Mouse (Mus musculus): ENCODE data around the gene Gprc5a.

Gprc5a gene

DNA sequence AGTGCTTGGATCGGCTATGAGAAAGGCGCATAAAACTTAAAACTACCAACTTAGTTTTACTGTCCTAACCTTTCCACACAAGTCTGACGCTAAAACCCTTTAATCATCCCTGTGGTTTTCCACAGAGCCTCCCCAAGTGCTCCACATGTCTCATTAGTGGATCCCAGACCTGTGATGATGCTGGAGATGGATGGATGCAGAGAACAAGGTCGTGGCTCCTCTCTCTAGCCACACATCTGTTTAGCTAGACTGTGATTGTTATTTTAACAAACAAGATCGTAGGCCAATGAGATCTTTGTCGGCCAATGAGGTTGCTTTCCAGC, 47.6 kb downstream of the Gprc5a start:
- in situ Hi-C loops (cut with MboI; ENCODE audit: low pct_unique_long_range_greater_than_20kb in 1 of 2, low sequenced_read_pairs in 2 of 2, unreplicated experiment in 1 of 2): no loop called here

DNA sequence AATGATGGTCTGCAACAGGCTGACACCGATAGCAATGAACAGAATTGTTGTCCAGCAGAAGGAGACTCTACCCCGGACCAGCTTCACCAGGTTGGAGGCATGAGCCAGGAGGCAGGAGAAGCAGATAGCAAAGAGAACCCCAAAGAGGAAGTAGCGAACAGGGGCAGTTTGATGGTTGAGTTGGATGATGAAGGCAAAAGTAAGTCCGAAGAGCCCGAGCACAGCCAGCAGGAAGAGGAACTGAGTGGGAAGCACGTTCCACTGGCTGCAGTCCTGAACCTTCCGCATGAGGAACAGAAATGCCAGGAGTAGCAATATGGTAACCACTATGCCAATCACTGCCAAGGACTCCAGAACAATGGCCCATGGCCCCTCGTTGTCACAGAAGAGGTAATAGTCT, 51.0 kb downstream of the Gprc5a start:
- in situ Hi-C loops (cut with MboI; ENCODE audit: low pct_unique_long_range_greater_than_20kb in 1 of 2, low sequenced_read_pairs in 2 of 2, unreplicated experiment in 1 of 2): no loop called here

DNA sequence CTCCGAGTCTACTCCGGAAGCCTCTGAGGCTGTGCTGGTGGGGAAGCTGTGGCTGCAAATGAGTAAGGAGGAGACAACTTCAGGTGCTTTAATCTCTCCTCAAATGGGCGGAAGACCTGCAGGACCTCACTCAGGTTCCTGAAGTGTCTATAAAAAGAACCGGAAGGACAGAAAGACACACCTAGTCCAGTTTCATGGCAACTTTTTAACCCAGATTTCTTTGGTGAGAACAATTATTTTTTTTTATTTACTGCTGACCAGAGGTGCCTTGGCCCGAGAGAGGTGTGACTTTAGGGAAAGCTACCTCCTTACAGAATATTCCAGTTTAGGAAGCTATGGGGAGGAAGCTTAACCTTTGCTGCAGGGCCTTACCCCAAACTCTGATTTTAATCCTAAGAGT, 52.7 kb downstream of the Gprc5a start, which contains the start of gene Gprc5d:
Gene Gprc5d (minus strand): TSS at position 101 of the 400 bp plus-strand sequence.
- in situ Hi-C loops (cut with MboI; ENCODE audit: low pct_unique_long_range_greater_than_20kb in 1 of 2, low sequenced_read_pairs in 2 of 2, unreplicated experiment in 1 of 2): no loop called here

DNA sequence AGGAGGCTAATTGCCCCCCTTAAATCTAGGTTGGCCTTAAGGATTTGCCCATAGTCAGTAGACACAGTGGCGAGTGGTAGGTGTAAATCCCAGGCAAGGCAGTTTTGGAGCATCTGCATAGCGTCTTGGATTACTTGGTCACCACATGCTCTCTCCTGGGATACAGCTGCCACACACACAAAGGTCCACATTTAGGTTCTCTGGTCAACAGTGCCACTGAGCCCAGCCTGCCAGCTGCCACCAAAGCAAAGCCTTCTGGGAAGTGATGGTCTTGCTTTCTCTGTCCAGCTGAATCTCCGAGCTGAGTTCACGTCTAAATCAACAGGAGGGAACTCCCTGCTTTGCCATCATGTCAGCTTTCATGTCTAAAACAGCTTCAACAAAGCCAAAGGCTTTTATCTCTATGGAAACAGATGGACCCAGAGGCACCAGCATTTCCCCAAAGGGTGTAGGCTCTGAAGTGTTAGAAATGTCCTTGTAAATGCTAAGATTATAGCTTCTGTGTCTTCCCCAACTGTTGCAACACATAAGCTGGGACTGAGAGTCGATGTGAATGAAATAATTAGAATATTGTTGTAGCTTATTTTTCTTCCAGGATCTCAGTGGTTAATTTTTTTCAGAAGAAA, 59.4 kb downstream of the Gprc5a start:
- in situ Hi-C loops (cut with MboI; ENCODE audit: low pct_unique_long_range_greater_than_20kb in 1 of 2, low sequenced_read_pairs in 2 of 2, unreplicated experiment in 1 of 2): no loop called here

DNA sequence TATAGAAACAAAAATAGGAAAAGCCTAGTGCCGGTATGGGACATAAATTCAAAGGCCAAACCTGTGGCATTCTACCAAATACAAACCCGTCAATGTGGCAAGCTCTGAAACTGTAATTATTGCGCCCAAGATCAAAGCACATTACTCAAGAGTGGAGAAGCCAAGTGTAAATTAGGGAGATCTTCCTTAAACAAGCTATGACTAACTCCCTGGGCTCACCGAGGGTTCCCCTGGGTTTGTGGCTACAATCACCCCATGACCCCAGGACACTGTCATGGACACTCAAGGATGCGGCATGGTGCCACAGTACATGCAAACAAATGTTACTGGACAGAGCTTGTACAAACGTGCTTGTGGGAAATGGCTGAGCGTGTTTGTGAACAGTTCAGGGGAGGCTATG, 67.6 kb downstream of the Gprc5a start:
- in situ Hi-C loops (cut with MboI; ENCODE audit: low pct_unique_long_range_greater_than_20kb in 1 of 2, low sequenced_read_pairs in 2 of 2, unreplicated experiment in 1 of 2): no loop called here

DNA sequence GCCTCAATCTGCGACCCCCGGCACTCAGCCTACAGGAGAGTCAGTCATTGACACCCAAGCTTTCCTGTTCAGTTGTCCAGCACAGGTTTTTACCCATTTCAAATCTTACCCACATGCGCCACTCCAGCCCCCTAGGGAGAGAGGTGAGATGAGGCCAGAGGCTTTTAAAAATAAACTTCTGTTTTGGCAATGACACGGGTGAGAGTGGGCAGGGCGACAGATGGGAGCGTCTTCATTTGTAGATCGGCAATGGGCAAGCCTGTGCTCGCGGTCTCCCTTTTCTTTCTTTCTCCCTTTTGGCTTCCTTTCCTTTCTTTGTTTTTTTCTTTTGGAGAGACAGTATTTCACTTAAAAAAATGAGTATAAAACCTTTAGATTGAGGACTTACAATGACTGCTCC, 68.0 kb downstream of the Gprc5a start:
- in situ Hi-C loops (cut with MboI; ENCODE audit: low pct_unique_long_range_greater_than_20kb in 1 of 2, low sequenced_read_pairs in 2 of 2, unreplicated experiment in 1 of 2): no loop called here
